Mouse (Mus musculus): Measurements from ENCODE around the gene Stambp.

Stambp gene

GRCm38 (mm10) chr6:83568901-83569862 is 3.3 kb downstream of the Stambp start:
- no peak for DNase-seq (ENCODE audit: low spot score in 2 of 2)

- DNase-seq (ENCODE audit: low spot score in 2 of 2), result no peak
Measured at GRCm38 (mm10) chr6:83555972-83556371, 16.6 kb downstream of the Stambp start.

- no peak for DNase-seq (ENCODE audit: low spot score in 2 of 2)
Measured at GRCm38 (mm10) chr6:83548346-83548745, 24.2 kb downstream of the Stambp start.

GRCm38 (mm10) chr6:83545778-83546177 is 26.8 kb downstream of the Stambp start:
- DNase-seq (ENCODE audit: low spot score in 2 of 2), result no peak

- DNase-seq (ENCODE audit: low spot score in 2 of 2), result no peak
Measured at GRCm38 (mm10) chr6:83541756-83542456, 30.6 kb downstream of the Stambp start.

GRCm38 (mm10) chr6:83540017-83540416 is 32.5 kb downstream of the Stambp start:
- no peak for DNase-seq (ENCODE audit: low spot score in 2 of 2)

- DNase-seq (ENCODE audit: low spot score in 2 of 2), result no peak
Measured at GRCm38 (mm10) chr6:83536795-83537059, 35.8 kb downstream of the Stambp start.

- DNase-seq (ENCODE audit: low spot score in 2 of 2), result no peak
Measured at GRCm38 (mm10) chr6:83536028-83536794, 36.3 kb downstream of the Stambp start, which contains the start of gene Actg2. TSS of gene Actg2 (minus strand) at chr6:83536265.

GRCm38 (mm10) chr6:83532608-83533007 is 39.9 kb downstream of the Stambp start:
- DNase-seq (ENCODE audit: low spot score in 2 of 2), result no peak

GRCm38 (mm10) chr6:83523194-83523593 is 49.3 kb downstream of the Stambp start:
- DNase-seq (ENCODE audit: low spot score in 2 of 2), result no peak

- no peak for DNase-seq (ENCODE audit: low spot score in 2 of 2)
Measured at GRCm38 (mm10) chr6:83521784-83522183, 50.7 kb downstream of the Stambp start.

GRCm38 (mm10) chr6:83518637-83519036 is 53.9 kb downstream of the Stambp start:
- no peak for DNase-seq (ENCODE audit: low spot score in 2 of 2)

GRCm38 (mm10) chr6:83515172-83515571 is 57.4 kb downstream of the Stambp start:
- no peak for DNase-seq (ENCODE audit: low spot score in 2 of 2)

GRCm38 (mm10) chr6:83512495-83512894 is 60.0 kb downstream of the Stambp start:
- peak in 1 of 2 experiments; percentile 42 for DNase-seq (ENCODE audit: low spot score in 2 of 2)

- no peak for DNase-seq (ENCODE audit: low spot score in 2 of 2)
Measured at GRCm38 (mm10) chr6:83510210-83510609, 62.3 kb downstream of the Stambp start.

GRCm38 (mm10) chr6:83509442-83509841 is 63.1 kb downstream of the Stambp start:
- DNase-seq (ENCODE audit: low spot score in 2 of 2), result no peak

- no peak for DNase-seq (ENCODE audit: low spot score in 2 of 2)
Measured at GRCm38 (mm10) chr6:83507168-83507546, 65.4 kb downstream of the Stambp start.

GRCm38 (mm10) chr6:83506258-83507167 is 66.0 kb downstream of the Stambp start, which contains the start of gene Dguok:
TSS of gene Dguok (minus strand) at chr6:83506969.
- peak; percentile 89 to 96 for DNase-seq (ENCODE audit: low spot score in 2 of 2)

- DNase-seq (ENCODE audit: low spot score in 2 of 2), result no peak
Measured at GRCm38 (mm10) chr6:83505554-83505953, 67.0 kb downstream of the Stambp start.

GRCm38 (mm10) chr6:83503361-83503760 is 69.2 kb downstream of the Stambp start:
- DNase-seq (ENCODE audit: low spot score in 2 of 2), result no peak

- no peak for DNase-seq (ENCODE audit: low spot score in 2 of 2)
Measured at GRCm38 (mm10) chr6:83502656-83503055, 69.9 kb downstream of the Stambp start.

All from urinary bladder, adult 18-20 months (tissue).